Mouse (Mus musculus): ENCODE data around the gene Mgat5.

Gene Mgat5

DNA sequence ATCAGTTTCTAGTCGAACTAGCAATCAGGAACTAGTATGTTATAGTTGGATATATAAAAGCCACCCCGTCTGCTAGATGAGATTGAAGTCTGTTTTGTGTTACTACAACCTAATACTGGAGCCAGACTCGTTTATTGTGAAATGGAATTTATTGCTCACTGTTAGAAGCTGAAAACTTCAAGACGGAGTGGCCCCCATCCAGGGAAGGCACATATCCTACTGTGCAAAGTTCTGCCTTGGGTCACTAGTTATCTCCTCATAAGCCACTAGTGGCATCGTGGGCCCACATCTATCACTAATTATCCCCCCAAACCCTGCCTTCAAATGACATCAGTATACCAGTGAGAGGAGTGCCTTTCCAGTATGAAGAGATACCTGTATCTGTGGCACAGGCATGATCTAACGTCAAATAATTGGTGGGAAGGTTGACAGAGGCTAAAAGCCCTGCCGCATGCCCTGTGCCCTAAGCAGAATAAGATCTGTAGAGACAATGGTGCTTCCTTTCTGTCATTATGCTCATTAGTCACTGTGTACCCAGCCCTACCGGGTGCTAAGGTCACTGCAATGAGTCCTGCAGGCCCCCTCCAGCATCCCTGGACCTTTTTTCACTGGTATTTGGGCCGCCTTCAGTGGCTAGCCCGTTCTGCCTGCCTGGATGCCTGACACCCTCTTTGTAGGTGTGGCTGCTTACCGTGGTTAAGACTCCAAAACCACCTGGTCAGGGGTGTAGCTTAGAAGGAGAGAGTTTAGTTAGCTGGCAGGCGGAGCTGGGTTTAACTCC lies 191.9 kb downstream of the Mgat5 start:
- no peak for DNase-seq

DNA sequence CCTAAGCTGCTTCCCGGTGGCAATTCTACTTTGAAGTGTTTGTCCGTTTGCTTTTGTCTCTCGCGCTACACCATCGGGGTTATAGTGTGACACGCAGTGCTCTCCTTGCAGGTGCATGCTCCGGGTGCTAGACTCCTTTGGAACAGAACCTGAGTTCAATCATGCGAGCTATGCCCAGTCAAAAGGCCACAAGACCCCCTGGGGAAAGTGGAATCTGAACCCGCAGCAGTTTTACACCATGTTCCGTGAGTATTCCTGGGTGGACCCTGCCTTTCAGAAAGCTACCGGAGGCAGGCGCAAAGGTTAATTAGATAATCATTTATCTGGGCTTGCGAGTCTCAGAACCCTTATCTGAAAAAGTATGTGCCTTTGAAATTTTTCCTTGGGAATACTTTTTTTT lies 192.6 kb downstream of the Mgat5 start:
- DNase-seq = no peak

DNA sequence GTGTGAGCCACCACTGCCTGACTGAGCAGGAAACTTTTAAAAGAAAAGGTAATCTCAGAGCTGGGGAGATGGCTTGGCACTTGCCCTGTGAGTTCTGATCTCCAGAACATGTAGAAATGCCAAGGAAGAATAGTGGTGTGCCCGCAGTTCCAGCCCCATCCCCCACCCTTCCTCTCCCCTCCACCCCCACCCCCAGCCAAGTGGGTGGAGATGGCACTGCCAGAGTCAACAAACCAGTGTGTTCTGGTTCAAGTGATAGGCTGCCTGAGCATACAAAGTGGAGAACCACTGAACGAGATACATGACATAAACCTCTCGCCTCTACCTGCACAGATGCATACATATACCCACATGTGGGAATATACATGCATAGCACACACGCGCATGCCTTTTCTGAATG lies 193.4 kb downstream of the Mgat5 start:
- no peak for DNase-seq

DNA sequence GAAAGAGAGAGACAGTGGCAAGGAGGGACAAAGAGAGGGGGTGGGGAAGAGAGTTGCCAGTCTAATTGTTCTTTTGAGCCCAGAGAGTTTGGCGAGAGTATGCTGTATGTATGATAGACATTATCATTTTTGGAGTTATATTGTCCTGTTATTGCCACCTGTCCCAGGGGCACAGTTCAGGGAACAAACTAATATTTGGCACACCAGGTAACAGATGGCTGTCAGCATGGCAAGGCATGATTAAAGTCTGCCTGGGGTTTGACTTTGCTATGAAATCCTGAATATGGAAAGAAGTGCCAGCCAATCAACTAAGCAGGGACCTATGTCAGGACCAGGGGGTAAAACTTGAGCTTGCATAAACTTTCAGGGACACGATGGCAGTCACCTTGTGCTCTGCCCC lies 195.4 kb downstream of the Mgat5 start:
- DNase-seq = peak; percentile 25

DNA sequence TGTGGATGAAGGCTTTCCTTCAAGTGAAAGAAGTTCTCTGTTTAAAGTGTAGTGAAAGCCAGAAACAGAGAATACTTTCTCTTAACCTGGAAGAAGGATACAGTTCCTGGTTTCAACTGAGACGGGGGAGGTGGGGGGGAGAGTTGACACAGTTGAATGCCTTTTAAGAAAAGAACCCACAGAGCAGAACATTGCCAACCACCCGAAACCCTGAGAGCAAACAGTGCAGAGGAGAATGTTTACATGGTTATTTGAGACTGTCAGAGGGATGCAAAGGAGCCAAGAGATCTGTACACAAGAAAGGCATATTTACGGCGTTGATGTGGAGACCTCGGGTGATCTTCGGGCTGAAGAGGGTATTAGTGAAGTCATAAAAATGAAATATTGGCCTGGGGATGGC lies 195.9 kb downstream of the Mgat5 start:
- no peak for DNase-seq

DNA sequence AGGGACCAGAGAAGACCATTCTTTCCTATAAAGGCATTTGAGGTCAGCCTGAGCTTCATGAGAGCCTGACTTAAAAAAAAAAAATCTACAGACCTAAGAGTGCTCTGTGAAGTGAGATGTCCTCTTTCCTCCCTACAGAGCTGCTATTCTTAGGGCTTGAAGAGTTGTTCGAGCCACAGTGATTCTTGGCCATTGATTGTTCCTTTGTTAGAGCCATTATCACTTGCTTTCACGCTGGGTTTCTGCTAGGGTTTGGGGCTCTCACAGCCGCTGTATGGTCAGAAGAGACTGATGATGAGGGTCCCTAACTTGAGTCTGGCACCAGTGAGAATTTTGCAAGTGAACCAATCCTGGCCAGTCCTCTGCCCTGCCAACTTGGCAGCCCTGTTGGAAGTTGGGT lies 199.8 kb downstream of the Mgat5 start:
- DNase-seq = no peak

DNA sequence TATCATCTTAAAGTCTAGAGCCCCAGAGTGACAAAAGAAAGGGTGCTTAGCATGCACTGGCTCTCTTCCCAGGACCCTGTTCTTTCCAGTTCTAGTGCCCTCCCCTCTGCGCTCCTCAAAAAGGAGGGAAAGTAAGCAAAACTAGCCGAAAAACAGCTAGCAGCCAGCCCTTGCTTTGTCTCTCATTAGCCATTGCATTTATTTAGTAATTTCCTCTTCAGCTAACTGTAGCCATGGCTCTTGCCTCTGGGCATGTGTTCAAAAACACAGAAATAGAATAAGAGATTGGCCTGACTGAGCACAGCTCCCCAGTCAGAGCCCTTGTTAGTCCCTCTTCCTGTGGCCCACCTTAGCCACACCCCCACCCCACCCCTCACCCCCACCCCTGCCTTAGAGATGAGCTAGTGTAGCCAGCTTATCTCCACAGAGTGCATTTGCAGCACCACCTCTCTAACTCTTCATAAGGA lies 204.2 kb downstream of the Mgat5 start:
- no peak for DNase-seq

DNA sequence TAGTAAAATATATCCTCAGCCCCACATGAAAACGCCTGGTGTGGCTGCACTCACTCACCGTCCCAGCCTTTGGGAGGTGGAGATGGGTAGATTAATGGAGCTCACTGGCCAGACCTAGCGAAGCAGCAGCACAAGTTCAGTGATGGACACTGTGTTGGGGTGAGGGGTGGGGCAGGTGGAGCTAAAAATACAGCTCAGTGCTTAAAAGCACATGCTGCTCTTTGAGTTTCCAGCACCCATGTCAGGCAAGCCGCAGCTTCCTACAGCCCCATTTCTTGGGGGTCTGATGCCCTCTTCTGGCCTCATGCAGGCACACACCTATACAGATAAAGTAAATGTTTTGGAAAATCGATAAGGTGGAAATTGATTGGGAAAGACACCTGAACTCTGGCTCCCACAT lies 204.7 kb downstream of the Mgat5 start:
- no peak for DNase-seq

DNA sequence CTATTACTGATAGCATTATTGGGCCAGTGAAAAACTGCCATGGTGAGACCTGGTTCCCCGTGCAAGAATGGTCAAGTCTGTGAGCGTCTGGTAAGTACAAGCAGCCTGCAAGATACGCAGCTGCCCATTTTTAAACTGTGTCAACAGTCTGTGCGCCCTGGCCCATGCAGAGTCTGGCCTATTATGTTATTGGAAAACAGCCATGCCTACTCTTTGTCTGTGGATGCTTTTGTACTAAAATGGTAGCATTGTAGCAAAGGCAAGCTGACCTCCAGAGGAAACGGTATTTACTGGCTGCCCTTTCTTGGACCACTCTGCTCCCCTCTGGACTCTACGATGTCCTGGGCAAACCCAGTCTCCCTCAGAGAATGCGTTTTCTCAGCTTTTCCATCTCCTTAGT lies 209.7 kb downstream of the Mgat5 start:
- peak; percentile 65 for DNase-seq

DNA sequence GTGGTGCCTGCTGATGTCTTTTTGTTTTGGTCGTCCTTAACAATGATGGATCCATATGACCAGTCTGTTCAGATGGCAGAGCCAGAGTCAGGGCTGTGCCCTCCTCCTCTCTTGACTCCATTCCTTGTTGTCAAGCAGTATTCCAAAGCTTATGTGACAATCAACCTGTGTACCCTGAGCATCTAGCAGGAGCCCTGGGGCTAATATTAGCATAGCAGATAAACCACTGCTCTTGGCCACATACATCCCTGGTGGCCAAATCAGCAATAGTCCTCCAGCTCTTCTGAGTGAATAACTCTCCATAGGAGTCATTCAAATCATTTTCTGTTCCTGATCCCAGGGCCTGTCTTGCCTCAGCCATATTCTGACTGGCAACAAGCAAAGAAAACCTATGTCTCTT lies 211.1 kb downstream of the Mgat5 start:
- DNase-seq = no peak

DNA sequence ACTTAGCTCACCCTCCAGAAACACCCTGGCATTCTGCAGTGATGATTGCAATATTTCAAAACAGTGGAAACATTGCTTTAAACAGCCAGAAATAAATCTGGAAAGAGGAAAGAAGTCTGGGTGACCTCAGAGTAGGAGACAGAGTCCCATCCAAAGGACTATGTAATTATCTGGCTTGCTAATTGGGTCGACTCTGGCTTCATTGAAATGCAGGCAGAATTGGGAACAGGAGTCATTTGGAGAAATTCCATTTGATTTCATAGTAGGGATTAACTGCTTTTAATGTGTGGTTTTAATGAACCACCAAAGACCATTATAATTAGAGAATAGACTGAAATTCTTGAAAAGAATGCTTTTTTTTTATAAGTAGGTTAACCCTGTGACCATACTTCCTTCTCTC lies 212.2 kb downstream of the Mgat5 start:
- no peak for DNase-seq

DNA sequence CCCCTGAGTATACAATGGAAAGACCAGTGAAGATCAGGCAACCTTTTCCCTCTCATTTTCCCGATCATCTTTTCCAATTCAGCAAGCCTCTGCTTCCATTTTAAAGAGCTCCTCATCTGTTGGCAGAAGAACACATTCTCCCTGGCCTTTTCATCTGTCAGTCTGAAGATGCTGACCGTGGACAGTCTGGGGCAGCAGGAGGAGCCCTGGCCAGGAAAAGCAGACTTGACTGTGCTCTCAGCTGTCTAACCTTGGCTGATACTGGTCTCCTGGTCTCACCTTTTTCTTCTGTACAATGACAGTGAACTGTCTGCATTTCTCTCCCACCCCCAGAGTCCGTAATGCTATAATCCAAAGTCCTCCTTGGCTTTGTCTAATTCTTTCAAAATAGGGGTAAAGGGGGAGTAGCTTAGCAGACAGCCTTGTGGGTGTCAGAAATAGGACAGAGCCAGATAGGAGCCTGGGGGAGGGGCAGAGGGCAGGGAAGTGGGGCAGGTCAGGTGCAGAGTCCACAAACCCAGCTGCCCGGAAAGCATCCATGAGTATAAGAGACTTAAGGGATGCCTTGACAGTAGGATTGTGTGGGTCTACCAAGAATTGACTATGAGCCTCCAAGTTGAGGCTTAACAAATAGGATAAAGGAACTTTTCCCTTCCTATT lies 214.2 kb downstream of the Mgat5 start:
- DNase-seq = no peak

DNA sequence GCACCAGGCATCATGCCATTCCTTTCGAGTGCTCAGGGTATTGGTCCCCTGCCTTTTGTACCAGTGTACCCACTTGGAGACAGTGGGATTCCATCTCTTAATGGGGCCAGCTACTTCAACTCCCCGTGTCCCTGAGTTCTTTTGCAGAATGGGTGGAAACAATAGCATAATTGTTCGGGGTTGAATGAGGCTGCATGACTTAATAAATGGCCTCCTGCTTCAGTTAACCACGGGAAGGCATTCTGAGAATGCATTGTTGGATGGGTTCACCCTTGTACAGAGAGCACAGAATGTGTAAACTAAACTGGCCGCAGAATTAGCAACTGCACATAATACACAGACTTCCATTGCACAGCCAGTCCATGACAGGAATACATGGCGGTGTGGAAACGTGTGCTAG lies 214.8 kb downstream of the Mgat5 start:
- DNase-seq = no peak

DNA sequence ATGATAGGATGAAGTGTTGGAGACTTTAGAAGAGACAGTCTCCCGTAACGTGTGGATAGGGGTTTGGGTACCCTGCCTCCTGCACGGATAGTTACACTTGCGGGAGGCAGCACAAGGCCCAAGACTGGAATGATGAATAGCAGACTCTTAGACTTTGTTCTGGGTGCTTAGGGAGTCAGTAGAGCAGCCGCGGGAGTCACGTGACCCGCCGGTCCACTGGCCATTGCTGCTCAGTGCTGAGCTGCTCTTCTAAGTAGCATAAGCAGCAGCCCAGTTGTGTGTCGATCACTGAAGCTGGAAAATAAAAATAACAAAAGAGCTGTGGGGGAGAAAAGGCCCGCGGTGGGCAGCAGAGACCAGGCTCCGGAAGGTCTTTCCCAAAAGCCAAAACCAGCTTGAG lies 215.6 kb downstream of the Mgat5 start:
- DNase-seq = no peak

DNA sequence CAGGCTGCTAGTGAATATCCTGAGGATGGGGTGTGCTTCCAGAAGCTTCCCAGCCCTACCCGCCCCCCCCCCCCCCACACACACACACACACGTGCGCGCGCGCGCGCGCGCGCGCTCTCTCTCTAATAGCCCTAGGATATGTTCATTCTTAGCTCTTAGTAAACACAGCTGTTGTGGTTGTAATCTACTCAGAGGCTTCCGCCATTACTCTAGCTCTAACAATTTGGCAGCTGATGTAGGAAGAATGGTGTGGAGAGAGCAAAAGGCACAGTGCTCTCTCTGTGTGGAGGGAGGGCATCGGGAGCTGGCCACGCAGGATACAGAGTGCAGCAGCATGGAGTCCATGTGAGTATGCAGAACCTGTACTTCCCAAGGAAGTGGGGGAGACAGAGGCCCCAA lies 216.0 kb downstream of the Mgat5 start:
- DNase-seq = no peak

DNA sequence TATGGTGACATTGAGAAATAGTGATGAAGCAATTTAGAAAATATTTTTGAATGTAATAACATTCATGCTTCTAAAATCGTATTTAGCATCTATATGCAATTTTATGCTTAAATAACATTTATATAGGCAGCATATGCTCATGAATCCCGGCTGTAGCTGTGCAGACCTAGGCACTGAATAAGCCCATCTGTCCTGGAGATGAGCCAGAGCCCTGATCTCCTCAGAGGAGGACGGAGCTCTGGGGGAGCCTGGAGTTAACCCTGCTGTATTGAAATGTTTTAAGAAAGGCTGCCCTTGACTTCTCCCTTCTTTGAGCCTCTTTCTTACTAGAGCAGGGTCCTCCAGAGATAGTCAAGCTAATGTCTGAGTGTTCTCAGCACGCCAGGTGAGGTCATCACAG lies 217.8 kb downstream of the Mgat5 start:
- DNase-seq = peak; percentile 26

DNA sequence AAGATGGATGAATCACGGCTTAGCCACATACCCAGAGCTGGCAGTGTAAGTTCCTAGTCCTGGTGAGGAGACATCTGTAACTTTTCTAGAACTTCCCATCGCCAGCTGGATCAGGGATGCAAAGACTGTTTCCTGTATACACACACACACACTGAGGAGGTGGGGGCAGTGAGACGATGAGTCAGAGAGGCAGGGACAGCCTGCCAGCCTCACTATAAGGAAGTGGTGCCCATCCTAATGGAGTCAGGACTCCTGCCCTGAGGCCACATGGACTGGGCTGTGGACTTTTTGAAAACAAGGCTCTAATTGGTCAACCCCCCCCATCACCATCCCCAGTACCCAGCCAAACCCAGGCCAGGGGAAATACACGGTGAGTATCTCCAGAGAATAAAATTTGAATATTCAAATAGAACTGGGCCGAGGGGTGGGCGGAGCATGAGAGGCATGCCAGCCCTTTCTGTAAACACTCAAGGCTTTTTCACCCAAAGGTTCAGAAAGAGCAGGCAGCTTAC lies 220.3 kb downstream of the Mgat5 start:
- DNase-seq = no peak

DNA sequence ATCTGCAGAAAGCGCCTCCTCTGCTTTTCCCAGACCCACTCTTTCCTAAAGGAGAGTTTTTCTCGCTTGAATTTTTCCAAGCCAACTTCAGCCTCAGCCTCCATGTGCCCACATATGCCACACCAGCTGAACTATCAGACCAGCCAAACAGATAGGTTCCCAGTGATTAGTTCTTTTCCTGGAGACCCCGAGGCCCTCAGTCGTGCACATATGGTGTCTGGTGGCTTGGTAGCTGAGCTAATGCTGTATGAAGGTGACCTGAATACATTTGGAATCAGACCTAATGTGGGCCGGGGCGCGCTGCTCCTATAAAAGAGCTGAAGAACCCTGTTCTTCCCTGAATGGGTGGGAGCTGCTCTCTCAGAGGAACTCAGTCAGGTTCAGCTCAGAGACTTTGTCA lies 225.5 kb downstream of the Mgat5 start:
- peak; percentile 16 for DNase-seq

DNA sequence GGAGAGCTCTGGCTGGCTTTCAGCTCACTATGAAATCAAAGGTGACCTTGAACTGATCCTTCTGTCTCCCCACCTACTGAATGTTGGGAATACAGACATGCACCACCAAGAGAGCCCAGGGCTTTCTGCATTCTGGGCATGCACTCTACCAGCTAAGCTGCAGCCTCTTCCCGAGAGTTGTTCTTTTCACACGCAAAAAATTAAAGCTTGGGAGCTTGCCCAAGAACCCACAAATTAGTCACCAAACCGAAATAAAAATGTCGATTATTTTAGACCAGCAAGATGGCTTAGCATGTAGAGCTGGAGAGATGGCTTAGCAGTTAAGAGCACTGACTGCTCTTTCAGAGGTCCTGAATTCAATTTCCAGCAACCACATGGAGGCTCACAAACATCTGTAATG lies 230.0 kb downstream of the Mgat5 start:
- DNase-seq = no peak

DNA sequence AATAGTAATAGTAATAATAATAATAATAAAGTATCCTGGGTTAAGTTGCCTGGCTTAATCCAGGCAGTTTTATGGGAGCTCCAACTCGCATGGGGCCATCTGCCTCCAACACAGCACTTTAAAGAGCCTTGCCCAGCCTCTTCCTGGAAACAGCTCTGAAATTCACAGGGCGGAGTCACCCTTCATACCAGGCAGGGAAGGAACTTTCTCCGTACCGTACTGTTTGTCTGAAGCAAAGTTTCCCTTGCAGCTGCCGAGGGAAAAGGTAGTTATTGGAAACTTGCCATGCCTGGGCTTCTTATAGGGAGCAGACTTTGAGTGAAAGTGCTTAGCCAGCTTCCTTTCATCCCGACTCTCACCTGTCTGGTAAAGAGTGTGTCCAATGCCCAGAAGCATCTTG lies 232.3 kb downstream of the Mgat5 start:
- DNase-seq = no peak

DNA sequence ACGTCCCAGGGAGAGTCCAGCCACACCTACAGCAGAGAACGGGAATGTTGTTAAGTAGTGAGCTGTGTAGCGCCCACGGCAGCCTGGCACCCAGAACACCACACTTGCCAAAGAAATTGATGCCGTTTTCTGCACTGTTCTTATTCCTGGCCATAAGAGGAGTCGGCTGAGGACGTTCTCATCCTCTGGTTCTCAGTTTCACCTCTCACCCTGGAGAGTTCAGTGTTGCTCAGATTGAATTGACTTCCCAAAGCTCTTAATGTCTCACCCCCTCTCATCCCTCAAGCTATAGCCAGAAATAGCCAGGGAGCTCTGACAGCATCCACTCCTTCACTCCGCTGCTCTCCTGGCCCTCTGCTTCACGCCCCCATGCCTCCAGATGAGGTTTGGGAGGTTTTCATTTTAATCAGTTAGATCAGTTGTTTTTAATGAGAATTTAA lies 234.7 kb downstream of the Mgat5 start:
- DNase-seq = no peak

DNA sequence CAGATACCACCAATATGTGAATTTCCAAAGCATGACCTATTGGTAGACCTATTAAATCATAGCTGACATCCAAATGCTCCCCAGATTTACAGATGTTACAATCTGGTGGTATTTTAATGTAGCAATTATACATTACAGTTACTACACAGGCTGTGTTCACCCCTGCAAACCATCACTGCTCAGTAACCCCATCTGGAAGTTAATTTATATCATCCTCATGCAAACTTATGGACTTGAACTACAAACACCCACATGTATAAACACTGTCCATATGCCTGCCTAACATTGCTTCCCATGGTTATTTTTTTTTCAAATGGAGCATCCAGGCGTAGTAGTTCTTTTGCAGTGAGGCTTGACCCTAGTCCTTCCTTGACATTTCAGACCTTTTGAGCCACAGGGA lies 236.2 kb downstream of the Mgat5 start:
- no peak for DNase-seq

DNA sequence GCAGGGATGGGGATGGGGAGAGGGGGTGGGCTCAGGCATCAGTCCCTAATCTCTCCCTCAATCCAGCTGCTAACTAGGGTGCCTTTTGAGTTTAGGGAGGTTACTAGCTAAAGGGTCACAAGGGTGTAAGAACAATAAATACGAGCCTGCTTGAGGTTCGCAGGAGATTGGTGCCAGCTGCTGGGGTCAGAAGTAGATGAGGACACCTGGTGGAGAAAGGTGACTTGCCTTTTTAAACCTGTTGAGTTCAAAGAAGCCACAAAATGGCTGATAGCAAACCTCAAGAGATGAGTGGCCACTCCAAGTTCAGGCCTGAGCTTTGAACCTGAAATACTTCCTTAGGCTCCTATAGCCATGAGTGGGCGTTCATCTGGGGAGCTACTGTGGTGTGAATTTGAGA lies 236.9 kb downstream of the Mgat5 start:
- no peak for DNase-seq
